Mouse (Mus musculus): ENCODE measurements around the gene Tle3. TPM values are rescaled to one million over a fixed set of nuclear protein-coding genes. Genes with fewer than 3 reads are reported as not detected.

Tle3 gene
- polyA plus RNA-seq, 1 experiment from 2014 or later = 18.7 TPM

DNA sequence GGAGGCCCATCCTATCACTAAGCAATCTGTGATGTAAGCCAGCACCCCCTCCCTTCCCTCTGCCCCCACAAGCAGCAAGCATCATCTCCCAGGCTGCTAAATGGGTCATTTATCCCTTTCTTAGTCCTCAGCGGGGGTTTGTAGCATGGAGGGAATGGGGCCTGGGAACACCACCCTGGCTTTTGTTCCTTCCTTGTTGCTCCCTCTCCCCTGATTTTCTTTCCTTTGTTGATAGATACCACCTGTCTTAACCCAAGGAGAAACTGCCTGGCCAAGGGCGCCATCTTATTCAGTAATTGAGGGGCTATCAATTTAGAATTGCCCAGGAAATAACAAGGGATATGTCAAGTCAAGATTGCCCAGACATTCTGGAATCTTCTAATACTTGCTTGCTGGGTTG lies 14.1 kb downstream of the Tle3 start:
- Histone ChIP-seq H3K4me1 (ENCODE audit: control insufficient read depth, insufficient read depth, low read length) (peaks cover 51% of the 10 kb centered on the region), H3K27me3 (ENCODE audit: control insufficient read depth, insufficient read depth, low read length) (no peaks in the 10 kb centered on the region), H3K27ac (ENCODE audit: low read depth, low read length) (no peak overlapping the region), H3K4me3 (ENCODE audit: low read depth, low read length) (no peak overlapping the region), H3K9ac (replicated peaks; ENCODE audit: low read depth, low read length) (no peak overlapping the region), H3K9me3 (ENCODE audit: control insufficient read depth, low read length) (no peaks in the 10 kb centered on the region), H3K4me2 (ENCODE audit: low read depth, low read length) (no peak overlapping the region), H3K36me3 (ENCODE audit: control insufficient read depth, insufficient read depth, low read length) (0 out of 2 replicates have a peak, but pooled peaks cover 3% of the 10 kb centered on the region)
- no peak for ATAC-seq (ENCODE audit: low read depth)
- WGBS = 28% methylated on average over 2 of the region's 2 CpGs

GRCm38 (mm10) chr9:61387797-61388196 lies 15.6 kb downstream of the Tle3 start:
- Histone ChIP-seq H3K4me2 (ENCODE audit: low read depth, low read length) (no peak overlapping the region), H3K27me3 (ENCODE audit: control insufficient read depth, insufficient read depth, low read length) (no peaks in the 10 kb centered on the region), H3K4me3 (ENCODE audit: low read depth, low read length) (no peak overlapping the region), H3K4me1 (ENCODE audit: control insufficient read depth, insufficient read depth, low read length) (peaks cover 52% of the 10 kb centered on the region), H3K27ac (ENCODE audit: low read depth, low read length) (no peak overlapping the region), H3K9me3 (ENCODE audit: control insufficient read depth, low read length) (no peaks in the 10 kb centered on the region), H3K9ac (replicated peaks; ENCODE audit: low read depth, low read length) (no peak overlapping the region), H3K36me3 (ENCODE audit: control insufficient read depth, insufficient read depth, low read length) (0 out of 2 replicates have a peak, but pooled peaks cover 3% of the 10 kb centered on the region)
- ATAC-seq (ENCODE audit: low read depth) = no peak
- 72% methylated on average over 5 of the region's 5 CpGs for WGBS

DNA sequence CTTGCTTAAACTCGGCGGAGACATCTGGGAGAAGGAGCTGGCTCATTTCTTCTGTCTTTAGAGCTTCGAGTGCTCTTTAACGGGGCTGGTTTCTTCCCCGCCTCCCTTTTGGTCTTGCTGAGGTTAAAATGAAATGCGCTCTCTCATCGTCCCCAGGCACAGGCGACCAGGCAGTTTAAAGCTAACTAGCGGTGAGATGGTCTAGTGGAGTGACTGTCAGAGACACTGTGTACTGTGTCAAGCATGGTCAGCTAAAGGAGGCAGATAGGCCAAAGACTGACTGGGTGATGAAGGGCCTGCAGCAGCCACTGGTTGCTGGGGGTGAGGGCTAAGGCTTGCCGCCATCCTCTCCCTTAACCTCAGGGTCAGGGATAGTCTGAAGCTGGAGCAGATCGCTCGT lies 16.0 kb downstream of the Tle3 start:
- Histone ChIP-seq H3K9ac (replicated peaks; ENCODE audit: low read depth, low read length) (no peak overlapping the region), H3K36me3 (ENCODE audit: control insufficient read depth, insufficient read depth, low read length) (peaks cover 4% of the 10 kb centered on the region; the same call in 1 of the 2 replicates), H3K4me3 (ENCODE audit: low read depth, low read length) (no peak overlapping the region), H3K27me3 (ENCODE audit: control insufficient read depth, insufficient read depth, low read length) (no peaks in the 10 kb centered on the region), H3K9me3 (ENCODE audit: control insufficient read depth, low read length) (no peaks in the 10 kb centered on the region), H3K27ac (ENCODE audit: low read depth, low read length) (no peak overlapping the region), H3K4me1 (ENCODE audit: control insufficient read depth, insufficient read depth, low read length) (peaks cover 49% of the 10 kb centered on the region), H3K4me2 (ENCODE audit: low read depth, low read length) (no peak overlapping the region)
- WGBS = 53% methylated on average over 12 of the region's 12 CpGs
- ATAC-seq (ENCODE audit: low read depth) = no peak

DNA sequence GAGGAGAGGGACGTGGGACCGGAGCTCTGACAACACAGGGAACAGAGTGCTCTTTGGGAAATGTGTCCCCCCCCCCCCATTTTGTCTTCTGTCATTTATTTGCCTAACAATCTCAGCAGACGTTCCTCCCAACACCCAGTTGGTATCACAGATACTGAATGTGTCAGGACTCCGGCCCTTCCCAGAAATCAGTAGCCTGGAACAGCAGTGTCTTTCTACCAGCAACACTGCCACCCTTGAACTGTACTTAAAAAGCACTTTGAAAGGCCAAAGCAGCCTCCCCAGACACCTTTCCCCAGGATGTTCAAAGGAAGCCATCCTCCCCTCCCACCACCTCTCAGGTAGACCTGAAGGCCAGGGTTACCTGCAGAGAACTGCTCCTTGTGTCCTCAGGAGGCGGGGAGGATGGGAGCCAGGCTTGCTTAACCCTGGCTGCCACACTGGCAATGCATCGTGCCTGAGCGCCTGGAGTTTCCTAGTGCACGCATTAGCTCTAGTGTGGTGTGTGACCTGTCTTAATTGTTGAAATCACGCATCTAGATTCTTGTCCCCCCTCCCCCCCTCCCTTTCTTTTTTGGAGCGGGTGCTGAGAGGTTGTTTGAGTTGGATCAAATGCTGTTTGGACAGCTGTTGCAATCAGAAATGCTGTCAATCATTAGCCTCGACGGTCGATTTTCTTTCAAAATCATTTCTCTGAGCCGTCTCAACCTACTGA lies 16.7 kb downstream of the Tle3 start:
- H3K9me3 ChIP-seq (ENCODE audit: control insufficient read depth, low read length) = no peaks in the 10 kb centered on the region
- no peak overlapping the region for H3K27ac ChIP-seq (ENCODE audit: low read depth, low read length)
- no peak overlapping the region for H3K4me2 ChIP-seq (ENCODE audit: low read depth, low read length)
- no peak overlapping the region for H3K9ac ChIP-seq (replicated peaks; ENCODE audit: low read depth, low read length)
- no peak for ATAC-seq (ENCODE audit: low read depth)
- 52% methylated on average over 14 of the region's 14 CpGs for WGBS
- no peaks in the 10 kb centered on the region for H3K27me3 ChIP-seq (ENCODE audit: control insufficient read depth, insufficient read depth, low read length)
- no peak overlapping the region for H3K4me3 ChIP-seq (ENCODE audit: low read depth, low read length)
- H3K4me1 ChIP-seq (ENCODE audit: control insufficient read depth, insufficient read depth, low read length) = peaks cover 48% of the 10 kb centered on the region
- peaks cover 10% of the 10 kb centered on the region for H3K36me3 ChIP-seq (ENCODE audit: control insufficient read depth, insufficient read depth, low read length)

DNA sequence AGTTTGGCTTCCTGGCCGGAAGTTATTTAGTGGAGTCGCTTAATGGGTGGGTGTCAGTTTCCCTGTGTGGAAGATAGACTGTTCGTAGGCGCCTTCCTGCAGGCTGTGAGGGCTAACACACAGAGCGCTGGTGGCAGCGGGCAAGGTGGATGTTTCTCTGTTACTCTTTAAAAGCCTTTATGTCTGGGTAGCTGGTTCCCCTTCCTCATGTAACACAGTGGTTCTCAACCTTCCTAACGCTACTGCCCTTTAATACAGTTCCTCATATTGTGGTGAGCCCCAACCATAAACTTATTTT lies 17.2 kb downstream of the Tle3 start:
- no peak overlapping the region for H3K9ac ChIP-seq (replicated peaks; ENCODE audit: low read depth, low read length)
- H3K27ac ChIP-seq (ENCODE audit: low read depth, low read length) = no peak overlapping the region
- H3K4me1 ChIP-seq (ENCODE audit: control insufficient read depth, insufficient read depth, low read length) = peaks cover 43% of the 10 kb centered on the region
- peaks cover 14% of the 10 kb centered on the region for H3K36me3 ChIP-seq (ENCODE audit: control insufficient read depth, insufficient read depth, low read length)
- H3K4me2 ChIP-seq (ENCODE audit: low read depth, low read length) = no peak overlapping the region
- 83% methylated on average over 7 of the region's 7 CpGs for WGBS
- H3K4me3 ChIP-seq (ENCODE audit: low read depth, low read length) = no peak overlapping the region
- no peaks in the 10 kb centered on the region for H3K9me3 ChIP-seq (ENCODE audit: control insufficient read depth, low read length)
- ATAC-seq (ENCODE audit: low read depth) = no peak
- H3K27me3 ChIP-seq (ENCODE audit: control insufficient read depth, insufficient read depth, low read length) = no peaks in the 10 kb centered on the region

- peaks cover 22% of the 10 kb centered on the region for H3K36me3 ChIP-seq (ENCODE audit: control insufficient read depth, insufficient read depth, low read length)
- 58% methylated on average over 5 of the region's 5 CpGs for WGBS
- peaks cover 28% of the 10 kb centered on the region for H3K4me1 ChIP-seq (ENCODE audit: control insufficient read depth, insufficient read depth, low read length)
- no peak for ATAC-seq (ENCODE audit: low read depth)
- H3K4me3 ChIP-seq (ENCODE audit: low read depth, low read length) = no peak overlapping the region
- H3K9me3 ChIP-seq (ENCODE audit: control insufficient read depth, low read length) = no peaks in the 10 kb centered on the region
- no peaks in the 10 kb centered on the region for H3K27me3 ChIP-seq (ENCODE audit: control insufficient read depth, insufficient read depth, low read length)
- H3K9ac ChIP-seq (replicated peaks; ENCODE audit: low read depth, low read length) = no peak overlapping the region
- H3K27ac ChIP-seq (ENCODE audit: low read depth, low read length) = no peak overlapping the region
- H3K4me2 ChIP-seq (ENCODE audit: low read depth, low read length) = no peak overlapping the region
These were observed 19.6 kb downstream of the Tle3 start for GRCm38 (mm10) chr9:61391570-61392337.

DNA sequence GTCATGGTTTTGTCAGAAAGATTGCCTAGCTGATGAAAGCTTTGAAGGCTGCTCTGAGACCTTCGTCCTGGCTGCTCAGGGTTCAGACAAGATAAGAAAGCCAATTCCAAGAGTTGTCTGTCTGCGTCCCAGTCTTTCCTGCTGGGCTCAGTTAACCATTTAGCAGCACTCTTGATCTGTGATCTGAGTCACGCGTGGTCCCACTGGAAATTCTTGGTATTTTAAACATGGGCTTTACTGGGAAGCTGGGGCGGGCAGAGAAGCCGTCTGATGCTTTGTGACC lies 20.1 kb downstream of the Tle3 start:
- Histone ChIP-seq H3K9ac (replicated peaks; ENCODE audit: low read depth, low read length) (no peak overlapping the region), H3K4me3 (ENCODE audit: low read depth, low read length) (no peak overlapping the region), H3K27ac (ENCODE audit: low read depth, low read length) (no peak overlapping the region), H3K36me3 (ENCODE audit: control insufficient read depth, insufficient read depth, low read length) (peaks cover 22% of the 10 kb centered on the region), H3K27me3 (ENCODE audit: control insufficient read depth, insufficient read depth, low read length) (no peaks in the 10 kb centered on the region), H3K9me3 (ENCODE audit: control insufficient read depth, low read length) (no peaks in the 10 kb centered on the region), H3K4me2 (ENCODE audit: low read depth, low read length) (no peak overlapping the region), H3K4me1 (ENCODE audit: control insufficient read depth, insufficient read depth, low read length) (peaks cover 32% of the 10 kb centered on the region)
- no peak for ATAC-seq (ENCODE audit: low read depth)
- WGBS = 61% methylated on average over 6 of the region's 6 CpGs

GRCm38 (mm10) chr9:61393161-61393560 lies 21.0 kb downstream of the Tle3 start:
- 82% methylated on average over 6 of the region's 6 CpGs for WGBS

GRCm38 (mm10) chr9:61393847-61394246 lies 21.7 kb downstream of the Tle3 start:
- Histone ChIP-seq H3K9ac (replicated peaks; ENCODE audit: low read depth, low read length) (no peak overlapping the region), H3K27me3 (ENCODE audit: control insufficient read depth, insufficient read depth, low read length) (no peaks in the 10 kb centered on the region), H3K4me1 (ENCODE audit: control insufficient read depth, insufficient read depth, low read length) (peaks cover 33% of the 10 kb centered on the region; the same call in 1 of the 2 replicates), H3K4me2 (ENCODE audit: low read depth, low read length) (no peak overlapping the region), H3K9me3 (ENCODE audit: control insufficient read depth, low read length) (no peaks in the 10 kb centered on the region), H3K36me3 (ENCODE audit: control insufficient read depth, insufficient read depth, low read length) (peaks cover 24% of the 10 kb centered on the region), H3K4me3 (ENCODE audit: low read depth, low read length) (no peak overlapping the region), H3K27ac (ENCODE audit: low read depth, low read length) (no peak overlapping the region)
- ATAC-seq (ENCODE audit: low read depth) = no peak
- WGBS = 92% methylated on average over 5 of the region's 5 CpGs

More at GRCm38 (mm10) chr9:61393161-61393560, 21.0 kb downstream of the Tle3 start:
- no peak for ATAC-seq (ENCODE audit: low read depth)
- no peak overlapping the region for H3K4me2 ChIP-seq (ENCODE audit: low read depth, low read length)
- H3K4me3 ChIP-seq (ENCODE audit: low read depth, low read length) = no peak overlapping the region
- H3K27ac ChIP-seq (ENCODE audit: low read depth, low read length) = no peak overlapping the region
- H3K4me1 ChIP-seq (ENCODE audit: control insufficient read depth, insufficient read depth, low read length) = peaks cover 33% of the 10 kb centered on the region; the same call in 1 of the 2 replicates
- H3K27me3 ChIP-seq (ENCODE audit: control insufficient read depth, insufficient read depth, low read length) = no peaks in the 10 kb centered on the region
- no peak overlapping the region for H3K9ac ChIP-seq (replicated peaks; ENCODE audit: low read depth, low read length)
- H3K36me3 ChIP-seq (ENCODE audit: control insufficient read depth, insufficient read depth, low read length) = peaks cover 19% of the 10 kb centered on the region
- no peaks in the 10 kb centered on the region for H3K9me3 ChIP-seq (ENCODE audit: control insufficient read depth, low read length)

All from neural tube, embryonic 14.5 days (tissue).